Mouse (Mus musculus): ENCODE results near the gene Kmt2a. TPM values are rescaled to one million over a fixed set of nuclear protein-coding genes. Genes with fewer than 3 reads are reported as not detected.

The Kmt2a gene
- total and polyA plus RNA-seq, 2 experiments from 2014 or later, result 20.0 to 28.0 TPM

DNA sequence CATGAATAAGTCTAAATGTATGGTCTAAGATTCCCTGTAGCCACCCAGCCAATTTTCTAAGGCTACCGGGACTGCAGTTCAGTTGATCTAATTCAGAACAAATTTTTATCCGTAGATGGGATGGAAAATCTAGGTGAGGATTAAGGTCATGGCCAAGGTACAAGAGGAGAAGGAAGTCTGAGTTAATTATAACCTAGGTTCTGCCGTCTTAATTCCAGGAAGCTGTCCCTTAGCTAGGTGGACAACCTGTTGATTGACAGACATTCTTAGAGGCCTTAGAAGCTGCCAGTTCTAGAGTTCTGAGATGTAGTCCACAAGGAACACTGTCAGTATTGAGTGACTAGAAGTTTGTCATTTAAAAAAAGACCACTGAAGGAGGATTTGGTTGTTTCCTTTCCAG is 18.6 kb upstream of the Kmt2a start:
- no peaks in the 10 kb centered on the region for H3K4me1 ChIP-seq (ENCODE audit: insufficient read depth, low read length)
- H3K4me3 ChIP-seq (ENCODE audit: low read depth, low read length), result no peak overlapping the region
- no peak overlapping the region for H3K4me2 ChIP-seq (ENCODE audit: low read depth, low read length, poor library complexity, severe bottlenecking)
- no peak for ATAC-seq (ENCODE audit: low FRiP score)
- no peaks in the 10 kb centered on the region for H3K36me3 ChIP-seq (ENCODE audit: insufficient read depth, low read length)
- DNase-seq (ENCODE audit: low spot score), result no peak
- 82% methylated on average over 3 of the region's 3 CpGs for WGBS
- H3K9me3 ChIP-seq (ENCODE audit: low read length), result no peaks in the 10 kb centered on the region
- H3K27ac ChIP-seq (ENCODE audit: low read depth, low read length), result no peak overlapping the region
- TF ChIP-seq CTCF (IDR thresholded peaks at IDR 0.05), result no peak
- H3K9ac ChIP-seq (replicated peaks; ENCODE audit: low read length, poor library complexity, severe bottlenecking), result no peak overlapping the region
- no peaks in the 10 kb centered on the region for H3K27me3 ChIP-seq (ENCODE audit: insufficient read depth, low read length)

DNA sequence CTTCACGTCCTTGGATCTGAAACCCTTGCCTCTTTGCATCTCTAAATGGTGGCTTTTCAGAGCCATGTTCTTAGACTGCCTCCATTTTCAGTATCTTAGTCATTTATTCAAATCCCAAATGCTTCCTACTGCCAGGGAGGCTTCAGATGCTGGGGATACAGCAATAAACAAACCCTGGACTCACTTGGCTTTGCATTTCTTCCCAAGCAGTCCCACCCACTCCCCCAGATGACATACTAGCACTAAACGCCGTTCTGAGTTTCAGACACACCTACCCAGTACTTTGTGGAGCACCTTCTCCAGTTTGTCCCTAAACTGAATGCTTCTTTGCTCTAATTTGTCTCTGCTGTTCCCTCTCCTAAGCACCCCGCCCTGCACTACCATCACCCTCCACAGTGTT is 15.9 kb upstream of the Kmt2a start:
- TF ChIP-seq CTCF (IDR thresholded peaks at IDR 0.05), result no peak
- no peak overlapping the region for H3K9ac ChIP-seq (replicated peaks; ENCODE audit: low read length, poor library complexity, severe bottlenecking)
- WGBS, result 62% methylated on average over 4 of the region's 4 CpGs
- no peaks in the 10 kb centered on the region for H3K36me3 ChIP-seq (ENCODE audit: insufficient read depth, low read length)
- no peaks in the 10 kb centered on the region for H3K9me3 ChIP-seq (ENCODE audit: low read length)
- H3K4me1 ChIP-seq (ENCODE audit: insufficient read depth, low read length), result no peaks in the 10 kb centered on the region
- H3K27ac ChIP-seq (ENCODE audit: low read depth, low read length), result no peak overlapping the region
- H3K4me2 ChIP-seq (ENCODE audit: low read depth, low read length, poor library complexity, severe bottlenecking), result no peak overlapping the region
- H3K27me3 ChIP-seq (ENCODE audit: insufficient read depth, low read length), result no peaks in the 10 kb centered on the region
- ATAC-seq (ENCODE audit: low FRiP score) (no peak), DNase-seq (ENCODE audit: low spot score) (no peak)
- H3K4me3 ChIP-seq (ENCODE audit: low read depth, low read length), result no peak overlapping the region

- no peak overlapping the region for H3K4me3 ChIP-seq (ENCODE audit: low read depth, low read length)
- H3K9ac ChIP-seq (replicated peaks; ENCODE audit: low read length, poor library complexity, severe bottlenecking), result no peak overlapping the region
- H3K27ac ChIP-seq (ENCODE audit: low read depth, low read length), result no peak overlapping the region
- no peak overlapping the region for H3K4me2 ChIP-seq (ENCODE audit: low read depth, low read length, poor library complexity, severe bottlenecking)
- DNase-seq (ENCODE audit: low spot score), result no peak
- H3K4me1 ChIP-seq (ENCODE audit: insufficient read depth, low read length), result no peaks in the 10 kb centered on the region
- no peaks in the 10 kb centered on the region for H3K9me3 ChIP-seq (ENCODE audit: low read length)
- no peak for TF ChIP-seq CTCF (IDR thresholded peaks at IDR 0.05)
- H3K27me3 ChIP-seq (ENCODE audit: insufficient read depth, low read length), result no peaks in the 10 kb centered on the region
- no peak for ATAC-seq (ENCODE audit: low FRiP score)
- 63% methylated on average over 3 of the region's 3 CpGs for WGBS
- no peaks in the 10 kb centered on the region for H3K36me3 ChIP-seq (ENCODE audit: insufficient read depth, low read length)
These were observed 11.6 kb upstream of the Kmt2a start for GRCm38 (mm10) chr9:44892664-44893063.

DNA sequence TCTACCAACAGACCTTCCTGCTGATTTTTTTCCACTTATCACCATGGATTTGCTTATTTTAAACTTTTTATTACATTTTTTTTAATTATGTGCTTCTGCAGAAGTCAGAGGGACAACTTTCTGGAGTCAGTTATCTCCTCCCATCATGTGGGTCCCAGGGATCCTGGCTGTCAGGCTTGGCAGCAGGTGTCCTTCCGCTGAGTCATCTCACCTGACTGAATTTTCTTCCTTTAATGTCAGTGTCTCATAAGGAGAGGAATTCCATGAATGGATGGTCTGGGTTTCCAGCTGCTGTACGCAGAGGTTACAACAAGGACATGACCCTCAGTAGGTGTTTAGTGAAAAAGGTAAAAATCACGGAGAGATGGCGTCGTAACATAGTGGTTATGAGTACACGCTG is 10.1 kb upstream of the Kmt2a start:
- Histone ChIP-seq H3K27ac (ENCODE audit: low read depth, low read length) (no peak overlapping the region), H3K36me3 (ENCODE audit: insufficient read depth, low read length) (no peaks in the 10 kb centered on the region), H3K9me3 (ENCODE audit: low read length) (no peaks in the 10 kb centered on the region), H3K27me3 (ENCODE audit: insufficient read depth, low read length) (no peaks in the 10 kb centered on the region), H3K4me3 (ENCODE audit: low read depth, low read length) (no peak overlapping the region), H3K4me2 (ENCODE audit: low read depth, low read length, poor library complexity, severe bottlenecking) (no peak overlapping the region), H3K9ac (replicated peaks; ENCODE audit: low read length, poor library complexity, severe bottlenecking) (no peak overlapping the region), H3K4me1 (ENCODE audit: insufficient read depth, low read length) (no peaks in the 10 kb centered on the region)
- ATAC-seq (ENCODE audit: low FRiP score) (no peak), DNase-seq (ENCODE audit: low spot score) (no peak)
- WGBS, result 89% methylated on average over 6 of the region's 6 CpGs
- no peak for TF ChIP-seq CTCF (IDR thresholded peaks at IDR 0.05)

DNA sequence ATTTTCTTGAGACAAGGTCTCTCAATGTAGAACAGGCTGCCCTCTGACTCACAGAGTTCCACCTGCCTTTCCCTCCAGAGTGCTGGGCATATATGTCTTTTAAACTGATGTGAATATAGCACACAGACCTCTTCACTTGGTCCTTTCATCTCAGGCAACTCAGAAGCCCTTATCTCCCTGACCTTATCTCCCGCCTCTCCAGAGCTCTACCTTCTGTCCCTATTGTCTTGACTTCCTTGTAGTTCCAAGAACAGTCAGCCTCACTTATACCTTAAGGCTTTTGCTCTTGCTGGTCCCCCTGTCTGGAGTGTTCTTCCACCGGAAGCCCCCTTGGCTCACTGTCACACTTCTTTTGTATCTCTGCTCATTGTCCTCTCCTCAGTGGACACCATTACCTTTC is 9.0 kb upstream of the Kmt2a start:
- H3K9me3 ChIP-seq (ENCODE audit: low read length), result no peaks in the 10 kb centered on the region
- no peak for TF ChIP-seq CTCF (IDR thresholded peaks at IDR 0.05)
- WGBS, result 56% methylated on average over 2 of the region's 2 CpGs

DNA sequence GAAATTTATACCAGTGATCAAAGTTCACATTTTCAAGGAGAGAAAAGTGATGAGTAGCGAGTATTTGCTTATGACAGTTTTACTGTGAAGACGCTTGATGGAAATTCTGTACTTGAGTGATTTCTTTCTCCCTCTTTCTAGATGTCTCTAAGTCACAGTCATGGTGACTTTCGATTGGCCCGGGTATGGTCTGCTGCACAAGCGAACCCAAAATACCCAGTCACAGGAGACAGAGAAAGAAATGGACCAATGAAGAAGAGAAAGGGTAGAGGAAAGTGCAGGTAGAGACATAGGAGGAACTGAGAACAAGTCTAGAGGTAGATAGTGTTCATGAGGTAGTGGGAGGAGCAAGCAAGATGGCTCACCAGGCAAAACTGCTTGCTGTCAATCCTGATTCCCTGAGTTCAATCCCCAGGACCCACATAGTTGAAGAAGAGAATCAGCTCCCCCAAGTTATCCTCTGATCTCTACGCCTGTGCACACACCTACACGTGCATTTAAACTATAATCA is 7.1 kb upstream of the Kmt2a start:
- no peak for DNase-seq (ENCODE audit: low spot score)
- Histone ChIP-seq H3K4me3 (ENCODE audit: low read depth, low read length) (no peak overlapping the region), H3K27ac (ENCODE audit: low read depth, low read length) (no peak overlapping the region), H3K36me3 (ENCODE audit: insufficient read depth, low read length) (no peaks in the 10 kb centered on the region), H3K9ac (replicated peaks; ENCODE audit: low read length, poor library complexity, severe bottlenecking) (no peak overlapping the region), H3K27me3 (ENCODE audit: insufficient read depth, low read length) (no peaks in the 10 kb centered on the region), H3K9me3 (ENCODE audit: low read length) (no peaks in the 10 kb centered on the region), H3K4me1 (ENCODE audit: insufficient read depth, low read length) (no peaks in the 10 kb centered on the region), H3K4me2 (ENCODE audit: low read depth, low read length, poor library complexity, severe bottlenecking) (no peak overlapping the region)
- no peak for ATAC-seq (ENCODE audit: low FRiP score)
- WGBS, result 91% methylated on average over 7 of the region's 7 CpGs
- TF ChIP-seq CTCF (IDR thresholded peaks at IDR 0.05), result no peak

More for the DNA sequence above, 9.0 kb upstream of the Kmt2a start:
- H3K27me3 ChIP-seq (ENCODE audit: insufficient read depth, low read length), result no peaks in the 10 kb centered on the region
- no peak for DNase-seq (ENCODE audit: low spot score)
- no peak overlapping the region for H3K4me3 ChIP-seq (ENCODE audit: low read depth, low read length)
- no peaks in the 10 kb centered on the region for H3K4me1 ChIP-seq (ENCODE audit: insufficient read depth, low read length)
- no peak overlapping the region for H3K9ac ChIP-seq (replicated peaks; ENCODE audit: low read length, poor library complexity, severe bottlenecking)
- no peak overlapping the region for H3K27ac ChIP-seq (ENCODE audit: low read depth, low read length)
- H3K4me2 ChIP-seq (ENCODE audit: low read depth, low read length, poor library complexity, severe bottlenecking), result no peak overlapping the region
- ATAC-seq (ENCODE audit: low FRiP score), result no peak
- no peaks in the 10 kb centered on the region for H3K36me3 ChIP-seq (ENCODE audit: insufficient read depth, low read length)

Data from midbrain, postnatal 0 days (tissue).